Mouse (Mus musculus) liver, embryonic 11.5 days (tissue): ENCODE data around the gene Naa16. TPM values are rescaled to one million over a fixed set of nuclear protein-coding genes. Genes with fewer than 3 reads are reported as not detected.
"Not testable (repeated sequence)": the region's sequence is repeated elsewhere in the genome, so short reads cannot be mapped to it uniquely, and the experiment has no call there.

Experiments used
- ATAC-seq: fragments of 200-750 bp; cut with Nextera tagmentation; replicated peaks from 2 replicates; pipeline ENCODE4 v1.8.0; 2017; ENCODE audit warnings: moderate number of reproducible peaks, mild to moderate bottlenecking, moderate TSS enrichment, moderate library complexity; ENCODE audit not compliant: low FRiP score
- DNase-seq: peaks from one replicate; pipeline ENCODE4 v3.0.0-alpha.2; 2017; ENCODE audit warnings: low spot score
- H3K27ac ChIP-seq: fragments of 300-500 bp; sonication (generic); 2 replicates; pipeline ENCODE4 v1.5.1; 2014; ENCODE audit warnings: mild to moderate bottlenecking, low read depth, low read length, control low read depth
- H3K27me3 ChIP-seq: fragments of 300-500 bp; sonication (generic); replicated peaks from 2 replicates; pipeline ENCODE4 v1.6.1; 2014; ENCODE audit warnings: low read length, mixed read lengths; ENCODE audit not compliant: control insufficient read depth, insufficient read depth
- H3K36me3 ChIP-seq: fragments of 300-500 bp; sonication (generic); 2 replicates; pipeline ENCODE4 v1.6.1; 2014; ENCODE audit warnings: mild to moderate bottlenecking, low read length, moderate library complexity, mixed read lengths; ENCODE audit not compliant: control insufficient read depth, insufficient read depth
- H3K4me1 ChIP-seq: fragments of 300-500 bp; sonication (generic); replicated peaks from 2 replicates; pipeline ENCODE4 v1.6.1; 2014; ENCODE audit warnings: low read length, mixed read lengths; ENCODE audit not compliant: control insufficient read depth, insufficient read depth
- H3K4me2 ChIP-seq: fragments of 300-500 bp; sonication (generic); 2 replicates; pipeline ENCODE4 v1.6.1; 2014; ENCODE audit warnings: mild to moderate bottlenecking, control low read depth, moderate library complexity
- H3K4me3 ChIP-seq: fragments of 300-500 bp; sonication (generic); 2 replicates; pipeline ENCODE4 v1.5.1; 2014; ENCODE audit warnings: low read depth, low read length, control low read depth
- H3K9ac ChIP-seq: fragments of 300-500 bp; sonication (generic); 2 replicates; pipeline ENCODE4 v1.6.1; 2014; ENCODE audit warnings: low read depth, low read length, control low read depth
- H3K9me3 ChIP-seq: fragments of 300-500 bp; sonication (generic); 2 replicates; pipeline ENCODE4 v1.6.1; 2016; ENCODE audit warnings: low read length, inconsistent platforms, mixed read lengths; ENCODE audit not compliant: control insufficient read depth
- WGBS: fragments of 180-500 bp; shearing (Covaris S2); extraction: QIAGEN DNeasy Blood & Tissue Kit; methylation state at CpG from one replicate; pipeline ENCODE4 v1.1.7; 2014; 5-methylcytosine and 5-hydroxymethylcytosine counted together
- polyA plus RNA-seq: library from polyadenylated mRNA; unstranded; fragments of >200 nt; fragmentation: Nextera tagmentation; extraction: Ambion mirVana; gene quantifications from 2 replicates; pipeline ENCODE4 v1.2.1, GENCODE M21; 2014

The Naa16 gene
- polyA plus RNA-seq: 59.8 and 61.6 TPM in 2 replicates

DNA sequence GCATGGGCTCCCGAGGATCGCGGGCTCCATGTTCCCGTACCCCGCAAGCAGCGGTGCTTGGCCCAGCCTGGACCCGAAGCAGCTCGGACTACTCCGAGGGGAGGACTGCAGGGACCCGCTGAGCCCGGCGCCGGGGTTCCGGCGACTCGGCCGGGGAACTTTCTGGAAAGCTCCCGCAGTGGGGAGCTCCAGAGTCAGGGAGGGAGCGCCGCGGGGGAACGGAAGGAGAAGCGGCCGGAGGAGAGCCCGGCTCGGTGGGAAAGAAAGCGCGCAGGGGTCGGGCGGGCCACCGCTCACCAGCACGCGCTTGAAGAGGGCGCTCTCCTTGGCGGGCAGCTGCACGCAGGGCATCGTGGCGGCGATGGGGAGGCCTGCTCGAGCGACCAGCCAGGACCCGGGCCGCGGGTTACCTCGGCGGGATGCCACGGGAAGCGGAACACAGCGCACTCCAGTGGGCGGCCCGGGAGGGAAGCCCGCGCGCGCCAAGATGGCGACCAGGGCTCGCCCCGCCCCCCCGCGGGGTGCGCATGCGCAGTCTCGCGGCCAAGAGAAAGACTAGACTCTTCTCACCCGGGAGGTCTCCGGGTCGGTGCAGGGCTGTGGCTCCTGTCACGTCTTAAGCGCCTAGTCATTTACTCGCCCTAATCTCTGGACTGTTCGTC, at the start of gene Naa16:
Naa16 (minus strand) TSS at position 514 of the 662 bp plus-strand sequence.
- DNase-seq (peak; percentile 97), ATAC-seq (peak; percentile 94)
- Histone ChIP-seq H3K4me1 (peaks cover 4% of the 10 kb centered on the region), H3K4me2 (peak within 1 kb of the TSS; percentile 86), H3K9ac (peak within 1 kb of the TSS; percentile 87), H3K36me3 (peaks cover 4% of the 10 kb centered on the region; the same call in 1 of the 2 replicates), H3K27ac (peak within 1 kb of the TSS; percentile 96), H3K4me3 (peak within 1 kb of the TSS; percentile 85), H3K9me3 (no peaks in the 10 kb centered on the region), H3K27me3 (no peaks in the 10 kb centered on the region)
- under 1% methylated on average over 69 of the region's 71 CpGs for WGBS

DNA sequence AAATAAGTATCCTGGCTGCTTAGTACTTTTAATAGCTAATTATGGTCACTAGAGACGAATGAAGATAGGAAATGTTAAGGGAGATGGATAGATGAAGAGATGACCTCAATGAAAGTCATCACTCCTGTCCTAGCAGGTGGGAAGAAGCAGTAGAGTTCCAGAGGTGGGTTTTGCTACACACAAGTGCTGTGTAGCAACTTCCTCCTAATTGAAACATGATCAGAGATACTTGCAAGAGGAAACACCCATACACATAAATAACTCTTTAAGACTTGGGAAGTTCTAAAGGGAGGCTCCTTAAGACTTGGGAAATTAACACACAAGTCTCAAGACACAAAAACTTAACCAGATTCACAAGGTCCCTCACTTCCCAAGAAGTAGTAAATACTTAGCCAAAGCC, 43.5 kb upstream of the Naa16 start:
- H3K4me3 ChIP-seq: no peak overlapping the region
- H3K9ac ChIP-seq: no peak overlapping the region
- WGBS: 81% methylated on average over 1 of the region's 1 CpGs
- H3K4me1 ChIP-seq: no peaks in the 10 kb centered on the region
- no peak overlapping the region for H3K4me2 ChIP-seq
- no peak overlapping the region for H3K27ac ChIP-seq
- ATAC-seq (no peak), DNase-seq (no peak)
- no peaks in the 10 kb centered on the region for H3K27me3 ChIP-seq
- peaks cover 3% of the 10 kb centered on the region; the same call in 1 of the 2 replicates for H3K36me3 ChIP-seq
- no peaks in the 10 kb centered on the region for H3K9me3 ChIP-seq

DNA sequence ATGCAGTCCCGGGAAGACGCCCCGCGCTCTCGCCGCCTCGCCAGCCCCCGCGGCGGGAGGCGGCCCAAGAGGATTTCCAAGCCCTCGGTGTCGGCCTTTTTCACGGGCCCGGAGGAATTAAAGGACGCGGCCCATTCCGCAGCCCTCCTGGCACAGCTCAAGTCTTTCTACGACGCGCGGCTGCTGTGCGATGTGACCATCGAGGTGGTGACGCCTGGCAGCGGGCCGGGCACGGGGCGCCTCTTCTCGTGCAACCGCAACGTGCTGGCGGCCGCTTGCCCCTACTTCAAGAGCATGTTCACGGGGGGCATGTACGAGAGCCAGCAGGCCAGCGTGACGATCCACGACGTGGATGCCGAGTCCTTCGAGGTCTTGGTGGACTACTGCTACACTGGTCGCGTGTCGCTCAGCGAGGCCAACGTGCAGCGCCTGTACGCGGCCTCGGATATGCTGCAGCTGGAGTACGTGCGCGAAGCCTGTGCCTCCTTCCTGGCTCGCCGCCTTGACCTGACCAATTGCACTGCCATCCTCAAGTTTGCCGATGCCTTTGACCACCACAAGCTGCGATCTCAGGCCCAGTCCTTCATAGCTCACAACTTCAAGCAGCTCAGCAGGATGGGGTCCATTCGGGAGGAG, 36.3 kb upstream of the Naa16 start:
- H3K4me1 ChIP-seq, H3K27me3 ChIP-seq, H3K36me3 ChIP-seq, H3K9me3 ChIP-seq, DNase-seq: not testable (repeated sequence)
- Histone ChIP-seq H3K27ac (peak overlapping the region; percentile 79; the same call in 1 of the 2 replicates), H3K4me2 (peak overlapping the region; percentile 59), H3K4me3 (peak overlapping the region; percentile 50), H3K9ac (peak overlapping the region; percentile 57)
- ATAC-seq: peak; percentile 51
- 57% methylated on average over 5 of the region's 59 CpGs for whole genome bisulfite sequencing

DNA sequence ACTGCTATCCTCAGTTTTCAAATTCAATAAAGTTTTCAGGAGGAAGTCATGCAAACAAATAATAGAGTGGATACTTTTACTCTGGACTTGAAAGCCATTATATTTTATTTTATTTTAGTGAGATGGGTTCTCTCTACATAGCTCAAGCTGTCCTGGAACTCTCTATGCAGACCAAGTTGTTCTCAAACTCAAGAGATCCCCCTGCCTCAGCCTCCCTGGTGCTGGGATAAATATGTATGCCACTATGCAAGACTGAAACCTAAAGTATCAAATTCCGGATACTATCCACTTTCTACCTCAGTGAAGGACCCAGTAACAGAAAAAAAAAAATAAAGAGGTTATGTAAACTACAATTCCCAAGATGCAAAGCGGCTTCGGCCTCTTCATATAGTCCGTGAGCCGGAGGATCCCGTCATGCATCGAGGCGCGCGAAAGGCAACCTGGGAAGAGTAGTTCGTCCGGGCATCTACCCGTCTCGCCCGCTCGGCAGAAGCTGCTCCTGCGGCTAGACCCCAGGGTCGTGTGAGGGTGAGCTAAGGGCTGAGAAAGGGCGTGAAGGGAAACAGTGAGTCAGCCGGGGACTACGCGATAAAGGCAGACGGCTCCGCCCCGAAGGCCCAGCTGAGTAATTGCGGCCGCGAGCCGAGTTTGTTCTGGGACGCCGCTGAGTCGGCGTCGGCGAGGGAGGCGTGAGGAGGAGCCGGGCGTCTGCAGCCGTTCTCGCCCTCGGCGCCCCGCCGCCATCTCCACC, 35.6 kb upstream of the Naa16 start, which contains the start of gene Kbtbd7:
Kbtbd7 (plus strand) TSS at position 533 of the 751 bp plus-strand sequence.
- DNase-seq (peak; percentile 91), ATAC-seq (peak; percentile 100)
- Histone ChIP-seq H3K9ac (peak within 1 kb of the TSS; percentile 57), H3K27ac (peak within 1 kb of the TSS; percentile 79), H3K4me2 (peak within 1 kb of the TSS; percentile 59), H3K36me3 (peaks cover 4% of the 10 kb centered on the region; the same call in 1 of the 2 replicates), H3K27me3 (no peaks in the 10 kb centered on the region), H3K4me1 (no peaks in the 10 kb centered on the region), H3K4me3 (peak within 1 kb of the TSS; percentile 50), H3K9me3 (no peaks in the 10 kb centered on the region)
- WGBS: under 1% methylated on average over 43 of the region's 44 CpGs

DNA sequence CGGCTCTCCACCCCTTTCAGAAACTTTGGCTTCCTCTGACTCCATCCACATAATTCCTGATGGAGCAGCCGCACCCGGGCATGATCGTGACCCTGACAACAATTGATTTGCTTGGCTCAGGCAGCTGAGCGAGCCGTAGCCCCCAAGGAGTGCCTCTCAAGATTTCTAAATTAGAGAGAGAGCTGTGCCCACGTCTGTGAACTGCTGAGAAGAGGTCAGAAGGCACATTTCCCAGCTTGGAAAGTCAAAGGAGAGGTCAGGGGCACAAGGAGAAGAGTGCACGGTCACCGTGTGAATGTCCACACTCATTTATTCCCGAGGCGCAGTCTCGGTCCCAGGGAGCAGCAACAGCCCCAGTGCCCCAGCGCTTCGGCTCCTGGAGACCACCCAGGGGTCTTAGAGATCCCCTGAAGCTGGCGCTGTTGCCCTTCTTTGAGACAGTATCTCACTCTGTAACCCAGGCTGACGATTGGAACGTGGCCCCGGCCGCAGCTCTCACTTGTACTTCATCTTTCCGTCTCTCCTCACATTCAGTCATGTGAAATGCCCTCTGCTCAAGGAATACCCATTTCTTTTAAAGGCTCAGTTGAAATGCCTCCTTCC, 29.6 kb upstream of the Naa16 start:
- 79% methylated on average over 20 of the region's 20 CpGs for WGBS
- Histone ChIP-seq H3K9me3 (no peaks in the 10 kb centered on the region), H3K4me2 (no peak overlapping the region), H3K27ac (no peak overlapping the region), H3K4me3 (no peak overlapping the region), H3K36me3 (peaks cover 2% of the 10 kb centered on the region; the same call in 1 of the 2 replicates), H3K27me3 (no peaks in the 10 kb centered on the region), H3K9ac (no peak overlapping the region), H3K4me1 (no peaks in the 10 kb centered on the region)
- no peak for ATAC-seq
- no peak for DNase-seq

DNA sequence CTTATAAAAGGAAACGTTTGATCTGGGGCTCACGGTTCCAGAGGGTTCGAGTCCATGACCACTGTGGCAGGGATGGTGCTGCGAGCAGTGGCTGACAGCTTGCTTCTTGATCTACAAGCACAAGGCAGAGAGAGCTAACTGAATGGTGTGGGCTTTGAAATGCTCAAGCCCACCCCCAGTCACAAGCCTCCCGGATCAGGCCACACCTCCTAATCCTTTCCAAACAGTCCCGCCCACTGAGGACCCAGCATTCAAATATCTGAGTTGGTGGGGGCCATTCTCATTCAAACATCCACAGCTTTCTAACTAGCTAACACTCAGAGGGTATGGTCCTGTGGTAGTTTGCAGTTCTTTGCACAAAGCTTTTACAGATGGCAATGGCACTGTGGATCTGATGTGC, 22.5 kb upstream of the Naa16 start:
- H3K4me1 ChIP-seq: no peaks in the 10 kb centered on the region
- ATAC-seq (no peak), DNase-seq (no peak)
- H3K9me3 ChIP-seq: no peaks in the 10 kb centered on the region
- no peaks in the 10 kb centered on the region for H3K27me3 ChIP-seq
- H3K4me3 ChIP-seq: no peak overlapping the region
- no peak overlapping the region for H3K9ac ChIP-seq
- no peak overlapping the region for H3K27ac ChIP-seq
- peaks cover 4% of the 10 kb centered on the region; the same call in 1 of the 2 replicates for H3K36me3 ChIP-seq
- 88% methylated on average over 6 of the region's 6 CpGs for WGBS
- H3K4me2 ChIP-seq: no peak overlapping the region

DNA sequence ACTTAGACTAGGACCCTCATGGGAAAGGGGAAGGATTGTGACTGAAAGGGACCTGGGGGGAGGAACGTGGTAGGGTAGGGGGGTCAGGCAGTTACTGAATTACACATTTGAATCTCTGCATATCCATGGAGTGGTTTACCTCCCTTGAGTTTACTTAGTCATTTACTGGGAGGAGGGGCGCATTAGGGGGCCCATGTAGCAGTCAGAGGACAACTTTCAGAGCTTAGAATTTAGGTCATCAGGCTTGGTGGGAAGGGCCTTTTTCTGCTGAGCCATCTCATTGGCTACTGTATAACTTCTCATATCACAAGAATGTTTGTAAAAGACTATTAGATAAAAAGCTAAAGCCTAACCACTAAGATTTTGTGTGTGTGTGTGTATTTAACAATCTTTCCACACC, 20.1 kb upstream of the Naa16 start:
- H3K36me3 ChIP-seq: peaks cover 4% of the 10 kb centered on the region; the same call in 1 of the 2 replicates
- H3K9me3 ChIP-seq: no peaks in the 10 kb centered on the region
- H3K4me2 ChIP-seq: no peak overlapping the region
- H3K9ac ChIP-seq: no peak overlapping the region
- 80% methylated on average over 2 of the region's 2 CpGs for WGBS
- DNase-seq (no peak), ATAC-seq (no peak)
- no peak overlapping the region for H3K27ac ChIP-seq
- no peaks in the 10 kb centered on the region for H3K4me1 ChIP-seq
- no peaks in the 10 kb centered on the region for H3K27me3 ChIP-seq
- H3K4me3 ChIP-seq: no peak overlapping the region

DNA sequence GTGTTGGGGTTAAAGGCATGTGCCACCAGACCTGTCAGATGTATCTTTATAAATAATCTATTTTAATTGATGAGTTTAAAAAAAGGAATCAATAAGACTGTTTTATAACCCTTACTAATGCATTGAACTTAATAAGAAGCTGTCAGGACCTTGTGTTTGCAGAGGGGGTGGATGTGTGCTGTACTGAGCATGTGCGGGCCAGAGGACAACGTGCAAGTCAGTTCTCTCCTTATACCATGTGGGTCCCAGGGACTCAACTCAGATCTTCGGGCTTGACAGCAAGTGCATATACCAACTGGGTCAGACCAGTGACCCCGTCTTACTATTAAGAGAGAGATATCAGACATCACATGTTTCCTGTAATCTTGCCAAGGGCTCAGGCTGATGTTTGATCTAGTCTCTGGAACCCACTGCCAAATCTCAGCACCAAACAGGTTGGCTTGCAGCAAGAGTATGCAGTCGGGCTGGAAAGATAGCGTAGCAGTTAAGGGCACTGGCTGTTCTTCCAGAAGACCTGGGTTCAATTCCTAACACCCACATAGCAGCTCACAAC, 18.8 kb upstream of the Naa16 start:
- Histone ChIP-seq H3K36me3 (peaks cover 4% of the 10 kb centered on the region; the same call in 1 of the 2 replicates), H3K4me1 (no peaks in the 10 kb centered on the region), H3K27me3 (no peaks in the 10 kb centered on the region), H3K4me2 (no peak overlapping the region), H3K4me3 (no peak overlapping the region), H3K9ac (no peak overlapping the region), H3K27ac (no peak overlapping the region), H3K9me3 (no peaks in the 10 kb centered on the region)
- DNase-seq: no peak
- 83% methylated on average over 6 of the region's 6 CpGs for WGBS
- ATAC-seq: no peak
